ENCODE assay signal across 19 mouse cellular contexts in genomic region chr6:30180321-30180720, GRCm38 (mm10).
DNase-seq lines count a peak whose midpoint lies in the region; ATAC-seq lines count a peak whose summit lies in the region.
"Had no signal": no experiment of that assay in that cellular context is flagged by ENCODE, and none has a peak within 500 bp of the region (broad histone marks: within the 10 kb centered on the region; RNA-seq: fewer than 3 reads in every experiment).

No protein-coding gene starts in this region.

- no peak overlapping the region for H3K4me3 ChIP-seq in heart, embryonic 15.5 days
- no peak overlapping the region for H3K4me3 ChIP-seq in heart, embryonic 12.5 days
- H3K4me3 ChIP-seq in liver, embryonic 12.5 days: no peak overlapping the region
- H3K4me3 ChIP-seq in liver, embryonic 11.5 days (ENCODE audit: low read depth, low read length): no peak overlapping the region
- H3K4me3 ChIP-seq: forebrain, embryonic 13.5 days; hindbrain, embryonic 15.5 days had no signal

- no peaks in the 10 kb centered on the region for H3K9me3 ChIP-seq in heart, embryonic 15.5 days (replicated peaks)
- H3K9me3 ChIP-seq in heart, embryonic 12.5 days (replicated peaks): peaks cover 5% of the 10 kb centered on the region; the same call in 1 of the 2 replicates
- peaks cover 4% of the 10 kb centered on the region; the same call in 1 of the 2 replicates for H3K9me3 ChIP-seq in liver, embryonic 12.5 days (replicated peaks)
- no peaks in the 10 kb centered on the region for H3K9me3 ChIP-seq in liver, embryonic 11.5 days (ENCODE audit: control insufficient read depth, low read length)
- H3K9me3 ChIP-seq: forebrain, embryonic 13.5 days; hindbrain, embryonic 15.5 days had no signal

- ATAC-seq in heart, embryonic 15.5 days (replicated peaks; ENCODE audit: insufficient number of reproducible peaks, insufficient read depth, low FRiP score, low read depth): 0 out of 2 replicates have a peak, but pooled peaks have one; percentile 17
- no peak for ATAC-seq in heart, embryonic 12.5 days (ENCODE audit: insufficient number of reproducible peaks, low FRiP score)
- peak; percentile 27; the same call in 1 of the 2 replicates for ATAC-seq in liver, embryonic 12.5 days
- no peak for ATAC-seq in liver, embryonic 11.5 days (replicated peaks; ENCODE audit: low FRiP score)
- ATAC-seq: forebrain, embryonic 13.5 days; inflammation-experienced regulatory T-cells, adult 6 months; intestine, postnatal 0 days; Patski had no signal

- H3K27me3 ChIP-seq in heart, embryonic 15.5 days: peaks cover 72% of the 10 kb centered on the region
- H3K27me3 ChIP-seq in heart, embryonic 12.5 days (replicated peaks): peaks cover 84% of the 10 kb centered on the region
- peaks cover 100% of the 10 kb centered on the region for H3K27me3 ChIP-seq in liver, embryonic 12.5 days (replicated peaks)
- peaks cover 92% of the 10 kb centered on the region for H3K27me3 ChIP-seq in liver, embryonic 11.5 days (replicated peaks; ENCODE audit: control insufficient read depth, insufficient read depth, low read length)

- H3K36me3 ChIP-seq in heart, embryonic 15.5 days: no peaks in the 10 kb centered on the region
- H3K36me3 ChIP-seq in heart, embryonic 12.5 days: no peaks in the 10 kb centered on the region
- no peaks in the 10 kb centered on the region for H3K36me3 ChIP-seq in liver, embryonic 12.5 days
- H3K36me3 ChIP-seq in liver, embryonic 11.5 days (ENCODE audit: control insufficient read depth, insufficient read depth, low read length): no peaks in the 10 kb centered on the region
- H3K36me3 ChIP-seq: embryonic facial prominence, embryonic 10.5 days; heart, embryonic 10.5 days; hindbrain, embryonic 15.5 days had no signal

- H3K27ac ChIP-seq in heart, embryonic 15.5 days: no peak overlapping the region
- no peak overlapping the region for H3K27ac ChIP-seq in heart, embryonic 12.5 days (ENCODE audit: poor library complexity, severe bottlenecking)
- H3K27ac ChIP-seq in liver, embryonic 12.5 days: no peak overlapping the region
- no peak overlapping the region for H3K27ac ChIP-seq in liver, embryonic 11.5 days (ENCODE audit: low read depth, low read length)
- H3K27ac ChIP-seq: embryonic facial prominence, embryonic 10.5 days; forebrain, embryonic 13.5 days; heart, embryonic 10.5 days; hindbrain, embryonic 15.5 days had no signal

- peaks cover 24% of the 10 kb centered on the region for H3K4me1 ChIP-seq in heart, embryonic 15.5 days (replicated peaks)
- peaks cover 31% of the 10 kb centered on the region for H3K4me1 ChIP-seq in heart, embryonic 12.5 days (replicated peaks)
- H3K4me1 ChIP-seq in liver, embryonic 12.5 days: peaks cover 20% of the 10 kb centered on the region
- H3K4me1 ChIP-seq in liver, embryonic 11.5 days (replicated peaks; ENCODE audit: control insufficient read depth, insufficient read depth, low read length): peaks cover 4% of the 10 kb centered on the region; the same call in 1 of the 2 replicates

- no peak for DNase-seq in liver, embryonic 11.5 days (ENCODE audit: low spot score)
- peak; percentile 91 for DNase-seq in ES-CJ7 (ENCODE audit: low read depth, low spot score)
- DNase-seq in R1 (ENCODE audit: low read depth, low spot score): peak; percentile 84
- DNase-seq in layer of hippocampus, adult 11-12 months (ENCODE audit: low spot score): no peak
- DNase-seq: adrenal gland, postnatal 10 days; cerebellum, adult 2 months; gastrocnemius, postnatal 10 days; heart, adult 18-20 months; kidney, adult 8-10 months had no signal

- 36% methylated on average over 2 of the region's 2 CpGs for WGBS in heart, embryonic 15.5 days
- WGBS in heart, embryonic 12.5 days: 25% methylated on average over 2 of the region's 2 CpGs
- WGBS in liver, embryonic 12.5 days (ENCODE audit: insufficient replicate concordance): 32% methylated on average over 2 of the region's 2 CpGs
- WGBS in liver, embryonic 11.5 days: 38% methylated on average over 2 of the region's 2 CpGs

- H3K9ac ChIP-seq in heart, embryonic 15.5 days: no peak overlapping the region
- no peak overlapping the region for H3K9ac ChIP-seq in heart, embryonic 12.5 days
- H3K9ac ChIP-seq in liver, embryonic 12.5 days: no peak overlapping the region
- no peak overlapping the region for H3K9ac ChIP-seq in liver, embryonic 11.5 days (ENCODE audit: low read depth, low read length)
- H3K9ac ChIP-seq: forebrain, embryonic 13.5 days; hindbrain, embryonic 15.5 days had no signal

- H3K4me2 ChIP-seq in heart, embryonic 15.5 days: no peak overlapping the region
- no peak overlapping the region for H3K4me2 ChIP-seq in heart, embryonic 12.5 days
- no peak overlapping the region for H3K4me2 ChIP-seq in liver, embryonic 12.5 days
- H3K4me2 ChIP-seq in liver, embryonic 11.5 days: no peak overlapping the region
- H3K4me2 ChIP-seq: forebrain, embryonic 13.5 days; hindbrain, embryonic 15.5 days had no signal

Comparison
In these comparisons a context has a peak if more than half of its experiments do, and no peak if none do; other contexts are left out.
1. ATAC-seq: peak in heart, embryonic 15.5 days (single experiment) and liver, embryonic 12.5 days (single experiment); none in heart, embryonic 12.5 days (single experiment) and liver, embryonic 11.5 days (single experiment).
2. DNase-seq: peak in ES-CJ7 (single experiment) and R1 (single experiment); none in liver, embryonic 11.5 days (single experiment) and layer of hippocampus, adult 11-12 months (single experiment).